Mouse (Mus musculus) E14TG2a.4 (cell line): ENCODE measurements around the gene Cntn6.

Experiments
- CTCF ChIP-seq: conservative IDR thresholded peaks from 2 replicates; pipeline ENCODE4 v1.5.1; 2014; ENCODE audit warnings: low read length
- NANOG ChIP-seq: IDR thresholded peaks from 2 replicates; pipeline ENCODE4 v1.6.1; 2014; ENCODE audit warnings: borderline replicate concordance, low read length, mixed read lengths

DNA sequence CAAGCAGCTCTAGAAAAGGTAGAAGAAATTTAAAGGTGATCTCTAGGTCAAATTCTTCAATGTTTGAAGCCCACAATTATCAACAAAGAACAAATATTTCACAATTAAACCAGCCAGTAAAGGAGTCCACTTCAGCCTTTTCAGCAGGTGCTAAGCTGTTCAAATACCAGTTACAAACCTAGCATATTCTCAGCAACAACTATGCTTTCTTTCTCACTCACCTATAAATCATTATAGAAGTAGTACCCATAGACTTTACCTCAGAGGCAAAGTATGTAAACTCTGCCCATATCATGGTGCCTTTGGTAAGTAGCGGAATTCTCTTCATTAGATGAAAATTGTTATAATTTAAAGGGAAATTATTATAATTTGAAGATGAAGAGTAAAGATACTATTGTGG lies 71.4 kb downstream of the Cntn6 start:
- TF ChIP-seq CTCF: no peak
- no peak for TF ChIP-seq NANOG
